25 mouse cellular contexts compared by ENCODE assay signal in genomic region chr1:106883369-106883768, GRCm38 (mm10). TPM values are rescaled to one million over a fixed set of nuclear protein-coding genes. Genes with fewer than 3 reads are reported as not detected.
A peak's percentile ranks its signal among the peaks of the same experiment; 100 is the strongest.
DNase-seq lines count a peak whose midpoint lies in the region; ATAC-seq lines count a peak whose summit lies in the region.
"Had no signal": no experiment of that assay in that cellular context is flagged by ENCODE, and none has a peak within 500 bp of the region (broad histone marks: within the 10 kb centered on the region; RNA-seq: fewer than 3 reads in every experiment).

No protein-coding gene starts in this region.

- H3K4me3 ChIP-seq in hindbrain, embryonic 14.5 days (replicated peaks; ENCODE audit: low read length): no peak overlapping the region
- H3K4me3 ChIP-seq: embryonic facial prominence, embryonic 10.5 days; forebrain, embryonic 10.5 days; heart, embryonic 12.5 days; hindbrain, embryonic 10.5 days; hindbrain, embryonic 15.5 days had no signal

- H3K27ac ChIP-seq in hindbrain, embryonic 14.5 days: no peak overlapping the region
- H3K27ac ChIP-seq: embryonic facial prominence, embryonic 10.5 days; forebrain, embryonic 10.5 days; hindbrain, embryonic 10.5 days; hindbrain, embryonic 15.5 days had no signal

- DNase-seq in 416B (ENCODE audit: low read depth): peak; percentile 43
- peak; percentile 35 for DNase-seq in NIH3T3 (ENCODE audit: low read depth)
- DNase-seq in fibroblast of lung, adult 2 months (ENCODE audit: low read depth): peak; percentile 34
- DNase-seq in kidney, adult 18-20 months: no peak
- no peak for DNase-seq in layer of hippocampus, postnatal 36 days
- DNase-seq in hindbrain, embryonic 14.5 days (ENCODE audit: low spot score): no peak
- DNase-seq: B cell, adult 2 months; cerebellum, adult 11-12 months; cerebellum, adult 9-10 months; cerebellum, postnatal 25 days; gastrocnemius, postnatal 36 days had no signal

- H3K4me2 ChIP-seq in hindbrain, embryonic 14.5 days (replicated peaks): no peak overlapping the region
- H3K4me2 ChIP-seq: heart, embryonic 12.5 days; hindbrain, embryonic 15.5 days had no signal

- whole genome bisulfite sequencing in hindbrain, embryonic 14.5 days: 80% methylated on average over 5 of the region's 5 CpGs

- no peaks in the 10 kb centered on the region for H3K27me3 ChIP-seq in hindbrain, embryonic 14.5 days (ENCODE audit: control insufficient read depth, insufficient read depth, low read length)
- H3K27me3 ChIP-seq: heart, embryonic 12.5 days; hindbrain, embryonic 15.5 days had no signal

- H3K4me1 ChIP-seq in hindbrain, embryonic 14.5 days (replicated peaks; ENCODE audit: control insufficient read depth, insufficient read depth, low read length): no peaks in the 10 kb centered on the region
- H3K4me1 ChIP-seq: embryonic facial prominence, embryonic 10.5 days; forebrain, embryonic 10.5 days; heart, embryonic 12.5 days; hindbrain, embryonic 10.5 days; hindbrain, embryonic 15.5 days had no signal

- no peaks in the 10 kb centered on the region for H3K9me3 ChIP-seq in hindbrain, embryonic 14.5 days (ENCODE audit: control insufficient read depth, low read length)
- H3K9me3 ChIP-seq: embryonic facial prominence, embryonic 10.5 days; forebrain, embryonic 10.5 days; heart, embryonic 12.5 days; hindbrain, embryonic 10.5 days; hindbrain, embryonic 15.5 days had no signal

- no peaks in the 10 kb centered on the region for H3K36me3 ChIP-seq in hindbrain, embryonic 14.5 days (replicated peaks; ENCODE audit: control insufficient read depth, insufficient read depth)
- H3K36me3 ChIP-seq: embryonic facial prominence, embryonic 10.5 days; forebrain, embryonic 10.5 days; heart, embryonic 12.5 days; hindbrain, embryonic 10.5 days; hindbrain, embryonic 15.5 days had no signal

- peak; percentile 59 for ATAC-seq in megakaryocyte progenitor cell, adult 5-6 weeks (replicated peaks; ENCODE audit: poor library complexity)
- ATAC-seq in hindbrain, embryonic 14.5 days (ENCODE audit: low FRiP score): no peak
- ATAC-seq: forebrain, embryonic 14.5 days had no signal

- H3K9ac ChIP-seq in hindbrain, embryonic 14.5 days: no peak overlapping the region
- H3K9ac ChIP-seq: heart, embryonic 12.5 days; hindbrain, embryonic 15.5 days had no signal

RNA-seq across cellular contexts. Expression of gene Serpinb5, which starts 22.4 kb away (rescaled TPM):
- total RNA-seq in megakaryocyte progenitor cell, adult 5-6 weeks (2015): not detected in 2 replicates
- not detected in 2 replicates for total RNA-seq in megakaryocyte progenitor cell, adult 5-6 weeks (2017)
- total RNA-seq in layer of hippocampus, postnatal 36 days (2021): not detected
- polyA plus RNA-seq in hindbrain, embryonic 14.5 days (2014; fragmentation: Nextera tagmentation; extraction: Ambion mirVana): 0.19 TPM in 1 of 2 replicates, not detected in the other
- total RNA-seq: adrenal gland, postnatal 10 days; adrenal gland, postnatal 4 days; gastrocnemius, adult 8-10 months; gastrocnemius, postnatal 36 days; heart, adult 18-20 months; heart, postnatal 25 days; MEL had no signal
- polyA plus RNA-seq: CD4-positive, CD25-positive, alpha-beta regulatory T cell, adult 4 months; embryonic facial prominence, embryonic 10.5 days; forebrain, embryonic 10.5 days; forebrain, embryonic 14.5 days; heart, embryonic 12.5 days; hindbrain, embryonic 10.5 days had no signal

RNA-seq across cellular contexts. Expression of gene Serpinb12, which starts 50.9 kb away (rescaled TPM):
- total RNA-seq in megakaryocyte progenitor cell, adult 5-6 weeks (2015): 0.24 TPM in 1 of 2 replicates, not detected in the other
- total RNA-seq in megakaryocyte progenitor cell, adult 5-6 weeks (2017): not detected in 2 replicates
- not detected for total RNA-seq in layer of hippocampus, postnatal 36 days (2021)
- polyA plus RNA-seq in hindbrain, embryonic 14.5 days (2014; fragmentation: Nextera tagmentation; extraction: Ambion mirVana): 0.12 TPM in 1 of 2 replicates, not detected in the other
- total RNA-seq: adrenal gland, postnatal 10 days; adrenal gland, postnatal 4 days; gastrocnemius, adult 8-10 months; gastrocnemius, postnatal 36 days; heart, adult 18-20 months; heart, postnatal 25 days; MEL had no signal
- polyA plus RNA-seq: CD4-positive, CD25-positive, alpha-beta regulatory T cell, adult 4 months; embryonic facial prominence, embryonic 10.5 days; forebrain, embryonic 10.5 days; forebrain, embryonic 14.5 days; hindbrain, embryonic 10.5 days had no signal

Comparison
In these comparisons a context has a peak if more than half of its experiments do, and no peak if none do; other contexts are left out.
1. DNase-seq: peak in 416B (single experiment), NIH3T3 (single experiment) and fibroblast of lung, adult 2 months (single experiment); none in kidney, adult 18-20 months (single experiment), layer of hippocampus, postnatal 36 days (0 of 2) and hindbrain, embryonic 14.5 days (single experiment).